Mouse (Mus musculus) left cerebral cortex, postnatal 10 days (tissue): ENCODE measurements around the gene Vmn2r44. TPM values are rescaled to one million over a fixed set of nuclear protein-coding genes. Genes with fewer than 3 reads are reported as not detected.
"Not testable (repeated sequence)": the region's sequence is repeated elsewhere in the genome, so short reads cannot be mapped to it uniquely, and the experiment has no call there.

Experiments used
- DNase-seq, 2 experiments: peaks; one replicate each; pipeline ENCODE4 v3.0.0; 2021 to 2022; ENCODE audit warnings: low spot score in 2 of 2, mixed read lengths in 1 of 2; ENCODE audit errors: extremely low spot score in 1 of 2
- intact Hi-C: fragments of 180-260 bp; cut with DNase I; formaldehyde crosslinking; loops from one replicate; pipeline ENCODE4 v1.15.1; 2025
- total RNA-seq, 2 experiments: library from RNA; stranded (reverse); gene quantifications; 2 replicates each; pipeline ENCODE4 v1.2.3; 2021

The Vmn2r44 gene
- total RNA-seq, result not detected

DNA sequence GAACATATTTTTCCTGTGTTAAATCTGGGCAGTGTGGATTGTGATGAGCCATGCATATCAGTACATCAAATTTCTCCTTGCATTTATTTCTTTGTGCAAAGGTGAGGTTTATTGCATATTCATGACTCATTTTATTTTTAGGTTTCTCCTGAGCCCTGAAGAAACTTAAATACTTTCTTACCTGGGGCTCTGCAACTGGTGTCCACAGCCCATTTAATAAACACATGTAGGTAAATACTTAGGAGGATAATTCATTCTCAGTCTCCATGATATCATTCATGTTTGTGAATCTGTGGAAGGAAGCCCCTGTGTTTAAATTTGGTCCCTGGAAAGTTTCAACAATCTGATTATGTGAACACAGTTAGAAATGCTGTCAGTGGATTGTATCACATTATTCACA is at the start of gene Vmn2r44:
TSS of gene Vmn2r44 (minus strand) at position 101 of the 400 bp plus-strand sequence.
- DNase-seq, intact Hi-C loops: not testable (repeated sequence)

- DNase-seq, intact Hi-C loops: not testable (repeated sequence)
These were observed 25.3 kb downstream of the Vmn2r44 start for GRCm38 (mm10) chr7:8357879-8358278.

Other genes starting within 250 kb of the Vmn2r44 start
- not detected for gene Vmn2r41, start 221.7 kb downstream of the Vmn2r44 start, total RNA-seq
- not detected for gene Vmn2r42, start 183.0 kb downstream of the Vmn2r44 start, total RNA-seq
- not detected for gene Vmn2r43, start 122.7 kb downstream of the Vmn2r44 start, total RNA-seq
- gene Vmn2r45, start 105.7 kb upstream of the Vmn2r44 start, total RNA-seq, result not detected